Mouse (Mus musculus) neural tube, embryonic 12.5 days (tissue): ENCODE results near the gene Abcg5. TPM values are rescaled to one million over a fixed set of nuclear protein-coding genes. Genes with fewer than 3 reads are reported as not detected.

Experiments
- ATAC-seq: fragments of 200-750 bp; cut with Nextera tagmentation; 2 replicates; pipeline ENCODE4 v1.8.0; 2017; ENCODE audit warnings: low read depth, mild to moderate bottlenecking, moderate TSS enrichment, moderate library complexity; ENCODE audit not compliant: low FRiP score
- H3K27ac ChIP-seq: fragments of 300-500 bp; sonication (generic); 2 replicates; pipeline ENCODE4 v1.5.1; 2016
- H3K27me3 ChIP-seq: fragments of 300-500 bp; sonication (generic); replicated peaks from 2 replicates; pipeline ENCODE4 v1.6.1; 2016; ENCODE audit warnings: mild to moderate bottlenecking
- H3K36me3 ChIP-seq: fragments of 300-500 bp; sonication (generic); 2 replicates; pipeline ENCODE4 v1.6.1; 2016; ENCODE audit warnings: mild to moderate bottlenecking
- H3K4me1 ChIP-seq: fragments of 300-500 bp; sonication (generic); 2 replicates; pipeline ENCODE4 v1.6.1; 2016
- H3K4me2 ChIP-seq: fragments of 300-500 bp; sonication (generic); replicated peaks from 2 replicates; pipeline ENCODE4 v1.6.1; 2016; ENCODE audit warnings: mild to moderate bottlenecking
- H3K4me3 ChIP-seq: fragments of 300-500 bp; sonication (generic); 2 replicates; pipeline ENCODE4 v1.5.1; 2016
- H3K9ac ChIP-seq: fragments of 300-500 bp; sonication (generic); 2 replicates; pipeline ENCODE4 v1.6.1; 2016; ENCODE audit warnings: mild to moderate bottlenecking
- H3K9me3 ChIP-seq: fragments of 300-500 bp; sonication (generic); 2 replicates; pipeline ENCODE4 v1.6.1; 2016; ENCODE audit warnings: mild to moderate bottlenecking
- WGBS: fragments of 180-500 bp; shearing (Covaris S2); methylation state at CpG from one replicate; pipeline ENCODE4 v1.1.7; 2016; 5-methylcytosine and 5-hydroxymethylcytosine counted together
- polyA plus RNA-seq: library from polyadenylated mRNA; unstranded; fragments of >200 nt; fragmentation: Nextera tagmentation; extraction: Ambion mirVana; gene quantifications from 2 replicates; pipeline ENCODE4 v1.2.1, GENCODE M21; 2016

The Abcg5 gene
- polyA plus RNA-seq, 1 experiment from 2014 or later, result 0.42 TPM

GRCm38 (mm10) chr17:84713563-84714164, 30.9 kb upstream of the Abcg5 start:
- no peak overlapping the region for H3K4me3 ChIP-seq
- no peak overlapping the region for H3K27ac ChIP-seq
- H3K9ac ChIP-seq, result no peak overlapping the region
- H3K9me3 ChIP-seq, result no peaks in the 10 kb centered on the region
- peaks cover 10% of the 10 kb centered on the region; the same call in 1 of the 2 replicates for H3K27me3 ChIP-seq
- WGBS, result 62% methylated on average over 18 of the region's 18 CpGs
- no peak overlapping the region for H3K4me2 ChIP-seq
- peaks cover 20% of the 10 kb centered on the region for H3K4me1 ChIP-seq
- no peak; the same call in 1 of the 2 replicates for ATAC-seq
- peaks cover 7% of the 10 kb centered on the region; the same call in 1 of the 2 replicates for H3K36me3 ChIP-seq

GRCm38 (mm10) chr17:84709403-84709851, 26.6 kb upstream of the Abcg5 start:
- Histone ChIP-seq H3K4me1 (peaks cover 20% of the 10 kb centered on the region), H3K4me3 (no peak overlapping the region), H3K27ac (no peak overlapping the region), H3K27me3 (peaks cover 10% of the 10 kb centered on the region), H3K9me3 (no peaks in the 10 kb centered on the region), H3K36me3 (peaks cover 20% of the 10 kb centered on the region; the same call in 1 of the 2 replicates), H3K4me2 (peak overlapping the region; percentile 12), H3K9ac (no peak overlapping the region)
- WGBS, result 28% methylated on average over 17 of the region's 17 CpGs
- ATAC-seq, result peak; percentile 91

- Histone ChIP-seq H3K36me3 (peaks cover 20% of the 10 kb centered on the region; the same call in 1 of the 2 replicates), H3K27me3 (peaks cover 9% of the 10 kb centered on the region), H3K9me3 (no peaks in the 10 kb centered on the region), H3K4me3 (no peak overlapping the region), H3K4me2 (peak overlapping the region; percentile 12; the same call in 1 of the 2 replicates), H3K9ac (no peak overlapping the region), H3K27ac (no peak overlapping the region), H3K4me1 (peaks cover 20% of the 10 kb centered on the region)
- WGBS, result 79% methylated on average over 7 of the region's 7 CpGs
- no peak for ATAC-seq
These were observed 26.0 kb upstream of the Abcg5 start for GRCm38 (mm10) chr17:84708818-84709217.

GRCm38 (mm10) chr17:84707407-84707806, 24.6 kb upstream of the Abcg5 start:
- Histone ChIP-seq H3K9ac (no peak overlapping the region), H3K27ac (no peak overlapping the region), H3K27me3 (peaks cover 7% of the 10 kb centered on the region; the same call in 1 of the 2 replicates), H3K9me3 (no peaks in the 10 kb centered on the region), H3K4me2 (no peak overlapping the region), H3K36me3 (peaks cover 20% of the 10 kb centered on the region; the same call in 1 of the 2 replicates), H3K4me3 (no peak overlapping the region), H3K4me1 (peaks cover 25% of the 10 kb centered on the region)
- no peak for ATAC-seq
- 70% methylated on average over 4 of the region's 4 CpGs for WGBS

- H3K9me3 ChIP-seq, result no peaks in the 10 kb centered on the region
- H3K4me2 ChIP-seq, result no peak overlapping the region
- no peak overlapping the region for H3K9ac ChIP-seq
- no peak overlapping the region for H3K27ac ChIP-seq
- H3K36me3 ChIP-seq, result no peaks in the 10 kb centered on the region
- H3K4me1 ChIP-seq, result peaks cover 11% of the 10 kb centered on the region
- H3K27me3 ChIP-seq, result no peaks in the 10 kb centered on the region
- peak; percentile 56; the same call in 1 of the 2 replicates for ATAC-seq
- 34% methylated on average over 5 of the region's 5 CpGs for WGBS
- H3K4me3 ChIP-seq, result no peak overlapping the region
These were observed 15.9 kb upstream of the Abcg5 start for GRCm38 (mm10) chr17:84698727-84699126.

GRCm38 (mm10) chr17:84696537-84696936, 13.7 kb upstream of the Abcg5 start:
- 58% methylated on average over 6 of the region's 6 CpGs for WGBS
- no peak overlapping the region for H3K4me3 ChIP-seq
- no peak for ATAC-seq

GRCm38 (mm10) chr17:84693741-84694140, 10.9 kb upstream of the Abcg5 start:
- 0 out of 2 replicates have a peak, but pooled peaks cover 2% of the 10 kb centered on the region for H3K4me1 ChIP-seq
- WGBS, result 91% methylated on average over 2 of the region's 2 CpGs
- no peak overlapping the region for H3K4me2 ChIP-seq
- no peak overlapping the region for H3K9ac ChIP-seq
- H3K27ac ChIP-seq, result no peak overlapping the region
- H3K36me3 ChIP-seq, result no peaks in the 10 kb centered on the region
- no peak overlapping the region for H3K4me3 ChIP-seq
- H3K9me3 ChIP-seq, result no peaks in the 10 kb centered on the region
- ATAC-seq, result no peak
- H3K27me3 ChIP-seq, result no peaks in the 10 kb centered on the region

More at GRCm38 (mm10) chr17:84696537-84696936, 13.7 kb upstream of the Abcg5 start:
- Histone ChIP-seq H3K9me3 (no peaks in the 10 kb centered on the region), H3K9ac (no peak overlapping the region), H3K4me1 (0 out of 2 replicates have a peak, but pooled peaks cover 2% of the 10 kb centered on the region), H3K27me3 (no peaks in the 10 kb centered on the region), H3K36me3 (no peaks in the 10 kb centered on the region), H3K27ac (no peak overlapping the region), H3K4me2 (no peak overlapping the region)

GRCm38 (mm10) chr17:84690111-84690510, 7.3 kb upstream of the Abcg5 start:
- Histone ChIP-seq H3K9ac (no peak overlapping the region), H3K4me3 (no peak overlapping the region), H3K27me3 (no peaks in the 10 kb centered on the region), H3K27ac (no peak overlapping the region), H3K36me3 (no peaks in the 10 kb centered on the region), H3K4me1 (no peaks in the 10 kb centered on the region), H3K9me3 (no peaks in the 10 kb centered on the region), H3K4me2 (no peak overlapping the region)
- ATAC-seq, result no peak
- 88% methylated on average over 5 of the region's 5 CpGs for WGBS

- H3K4me1 ChIP-seq, result no peaks in the 10 kb centered on the region
- H3K27me3 ChIP-seq, result no peaks in the 10 kb centered on the region
- H3K36me3 ChIP-seq, result no peaks in the 10 kb centered on the region
- H3K9me3 ChIP-seq, result no peaks in the 10 kb centered on the region
- H3K4me2 ChIP-seq, result no peak overlapping the region
- WGBS, result 87% methylated on average over 5 of the region's 5 CpGs
- no peak overlapping the region for H3K9ac ChIP-seq
- no peak overlapping the region for H3K4me3 ChIP-seq
- ATAC-seq, result no peak
- no peak overlapping the region for H3K27ac ChIP-seq
These were observed 6.5 kb upstream of the Abcg5 start for GRCm38 (mm10) chr17:84689316-84689715.

- ATAC-seq, result no peak
- 90% methylated on average over 11 of the region's 11 CpGs for WGBS
- H3K4me1 ChIP-seq, result no peaks in the 10 kb centered on the region
These were observed 6.0 kb upstream of the Abcg5 start for GRCm38 (mm10) chr17:84688834-84689233.

GRCm38 (mm10) chr17:84687994-84688393, 5.2 kb upstream of the Abcg5 start:
- ATAC-seq, result no peak
- 83% methylated on average over 5 of the region's 5 CpGs for WGBS
- H3K27ac ChIP-seq, result no peak overlapping the region

More at GRCm38 (mm10) chr17:84688834-84689233, 6.0 kb upstream of the Abcg5 start:
- no peak overlapping the region for H3K27ac ChIP-seq
- no peak overlapping the region for H3K4me3 ChIP-seq
- H3K4me2 ChIP-seq, result no peak overlapping the region
- H3K27me3 ChIP-seq, result no peaks in the 10 kb centered on the region
- no peaks in the 10 kb centered on the region for H3K36me3 ChIP-seq
- no peaks in the 10 kb centered on the region for H3K9me3 ChIP-seq
- no peak overlapping the region for H3K9ac ChIP-seq

GRCm38 (mm10) chr17:84685286-84685685, 2.5 kb upstream of the Abcg5 start:
- Histone ChIP-seq H3K27me3 (no peaks in the 10 kb centered on the region), H3K9me3 (no peaks in the 10 kb centered on the region), H3K27ac (no peak overlapping the region), H3K4me1 (no peaks in the 10 kb centered on the region), H3K4me3 (no peak overlapping the region), H3K9ac (no peak overlapping the region), H3K36me3 (no peaks in the 10 kb centered on the region), H3K4me2 (no peak overlapping the region)
- 79% methylated on average over 4 of the region's 4 CpGs for WGBS
- no peak for ATAC-seq

More at GRCm38 (mm10) chr17:84687994-84688393, 5.2 kb upstream of the Abcg5 start:
- Histone ChIP-seq H3K36me3 (no peaks in the 10 kb centered on the region), H3K9ac (no peak overlapping the region), H3K4me1 (no peaks in the 10 kb centered on the region), H3K4me2 (no peak overlapping the region), H3K4me3 (no peak overlapping the region), H3K9me3 (no peaks in the 10 kb centered on the region), H3K27me3 (no peaks in the 10 kb centered on the region)

GRCm38 (mm10) chr17:84684284-84684683, 1.5 kb upstream of the Abcg5 start:
- H3K27me3 ChIP-seq, result no peaks in the 10 kb centered on the region
- H3K36me3 ChIP-seq, result no peaks in the 10 kb centered on the region
- H3K9me3 ChIP-seq, result no peaks in the 10 kb centered on the region
- H3K9ac ChIP-seq, result no peak overlapping the region
- no peak overlapping the region for H3K4me2 ChIP-seq
- no peaks in the 10 kb centered on the region for H3K4me1 ChIP-seq
- H3K27ac ChIP-seq, result no peak overlapping the region
- no peak for ATAC-seq
- H3K4me3 ChIP-seq, result no peak overlapping the region
- 48% methylated on average over 6 of the region's 6 CpGs for WGBS
